Mouse (Mus musculus) limb, embryonic 10.5 days (tissue): ENCODE results near the gene Tmem14a. TPM values are rescaled to one million over a fixed set of nuclear protein-coding genes. Genes with fewer than 3 reads are reported as not detected.

Source experiments
- DNase-seq: peaks from one replicate; pipeline ENCODE4 v3.0.0-alpha.2; 2017; ENCODE audit warnings: low spot score
- H3K27ac ChIP-seq: fragments of 300-500 bp; sonication (generic); 2 replicates; pipeline ENCODE4 v1.5.1; 2016; ENCODE audit warnings: mild to moderate bottlenecking
- H3K27me3 ChIP-seq: fragments of 300-500 bp; sonication (generic); 2 replicates; pipeline ENCODE4 v1.6.1; 2016; ENCODE audit warnings: low read depth, mild to moderate bottlenecking; ENCODE audit not compliant: poor library complexity, severe bottlenecking
- H3K36me3 ChIP-seq: fragments of 300-500 bp; sonication (generic); 2 replicates; pipeline ENCODE4 v1.6.1; 2016; ENCODE audit warnings: mild to moderate bottlenecking, moderate library complexity
- H3K4me1 ChIP-seq: fragments of 300-500 bp; sonication (generic); 2 replicates; pipeline ENCODE4 v1.6.1; 2016
- H3K4me3 ChIP-seq: fragments of 300-500 bp; sonication (generic); 2 replicates; pipeline ENCODE4 v1.5.1; 2016; ENCODE audit warnings: mild to moderate bottlenecking, moderate library complexity
- H3K9me3 ChIP-seq: fragments of 300-500 bp; sonication (generic); replicated peaks from 2 replicates; pipeline ENCODE4 v1.6.1; 2016; ENCODE audit warnings: mild to moderate bottlenecking
- WGBS: fragments of 180-500 bp; shearing (Covaris S2); methylation state at CpG from one replicate; pipeline ENCODE4 v1.1.7; 2016; 5-methylcytosine and 5-hydroxymethylcytosine counted together
- polyA plus RNA-seq: library from polyadenylated mRNA; unstranded; fragments of >200 nt; fragmentation: Nextera tagmentation; extraction: Ambion mirVana; gene quantifications from 2 replicates; pipeline ENCODE4 v1.2.1, GENCODE M21; 2016

The Tmem14a gene
- polyA plus RNA-seq, 1 experiment from 2014 or later = 7.8 TPM

DNA sequence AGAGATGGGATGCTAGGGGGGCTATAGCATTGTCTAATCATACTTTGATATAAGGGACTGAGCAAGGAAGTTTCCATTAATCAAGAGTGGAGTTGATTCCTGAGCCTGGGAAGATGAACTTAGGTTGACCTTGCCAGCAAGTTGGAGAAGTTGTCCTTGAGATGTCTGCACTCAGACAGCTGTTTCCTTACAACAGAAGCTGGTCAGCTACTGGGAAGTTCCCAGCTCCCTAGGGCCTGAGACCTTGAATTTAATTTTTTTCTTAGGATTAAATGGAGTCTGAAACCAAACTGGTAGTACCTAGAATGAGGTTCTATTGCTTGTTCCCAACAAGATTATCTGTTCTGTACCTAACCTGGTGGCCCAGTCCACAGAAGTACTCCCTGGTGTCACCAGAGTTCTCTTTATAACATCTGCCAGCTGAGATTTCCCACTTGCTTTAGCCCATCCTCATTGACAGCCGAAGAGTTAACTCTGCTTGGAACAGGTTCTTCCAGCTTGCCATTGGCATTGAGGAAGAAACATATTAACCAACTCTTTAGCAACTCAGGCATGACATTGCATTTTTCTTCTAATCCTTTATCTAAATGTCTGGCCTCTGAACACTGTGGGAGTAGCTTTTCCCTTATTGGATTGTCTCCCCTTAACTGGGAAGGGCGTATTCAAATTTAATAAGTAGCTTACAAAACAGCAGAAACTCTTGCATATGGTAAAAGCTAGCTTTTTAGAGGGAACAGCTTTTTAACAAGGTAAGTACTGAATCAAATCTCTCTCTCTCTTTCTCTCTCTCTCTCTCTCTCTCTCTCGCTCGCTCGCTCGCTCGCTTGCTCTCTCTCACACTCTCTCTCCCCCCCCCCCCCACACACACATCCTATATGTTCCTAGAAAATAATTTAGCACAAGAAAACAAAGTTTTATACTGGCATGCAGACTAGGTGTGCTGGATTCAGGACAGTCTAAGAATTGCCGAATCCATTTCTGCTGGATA is 21.8 kb downstream of the Tmem14a start, which contains the start of gene Gsta3:
Gene Gsta3, plus strand, starts transcription at position 679 of the 988 bp plus-strand sequence.
- H3K27ac ChIP-seq = no peak within 1 kb of the TSS
- 97% methylated on average over 8 of the region's 8 CpGs for WGBS
- H3K27me3 ChIP-seq = no peaks in the 10 kb centered on the region
- H3K4me1 ChIP-seq = no peaks in the 10 kb centered on the region
- no peaks in the 10 kb centered on the region for H3K36me3 ChIP-seq
- H3K9me3 ChIP-seq = no peaks in the 10 kb centered on the region
- DNase-seq = no peak
- H3K4me3 ChIP-seq = no peak within 1 kb of the TSS

DNA sequence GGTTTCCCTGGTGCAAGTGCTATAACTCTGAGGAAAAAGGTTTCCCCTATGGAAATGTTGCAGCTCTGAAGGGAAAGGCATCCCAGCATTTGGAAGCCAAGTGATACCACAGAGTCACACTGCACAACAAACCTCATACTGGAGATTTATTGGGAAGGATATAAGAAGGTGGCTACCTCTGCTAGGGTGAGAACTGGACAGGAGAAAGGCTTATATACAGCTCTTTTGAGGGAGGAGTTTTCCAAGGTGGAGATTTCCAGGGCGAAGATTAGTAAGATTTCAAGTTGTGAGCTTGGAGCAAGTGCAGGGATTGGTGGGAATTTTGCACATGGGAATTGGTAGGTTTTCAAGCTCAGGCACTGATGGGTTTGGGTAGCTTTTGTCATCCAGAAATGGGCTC is 22.7 kb downstream of the Tmem14a start:
- DNase-seq = no peak
- Histone ChIP-seq H3K36me3 (no peaks in the 10 kb centered on the region), H3K27ac (no peak overlapping the region), H3K9me3 (no peaks in the 10 kb centered on the region), H3K27me3 (no peaks in the 10 kb centered on the region), H3K4me3 (no peak overlapping the region), H3K4me1 (no peaks in the 10 kb centered on the region)
- 88% methylated on average over 1 of the region's 1 CpGs for WGBS

DNA sequence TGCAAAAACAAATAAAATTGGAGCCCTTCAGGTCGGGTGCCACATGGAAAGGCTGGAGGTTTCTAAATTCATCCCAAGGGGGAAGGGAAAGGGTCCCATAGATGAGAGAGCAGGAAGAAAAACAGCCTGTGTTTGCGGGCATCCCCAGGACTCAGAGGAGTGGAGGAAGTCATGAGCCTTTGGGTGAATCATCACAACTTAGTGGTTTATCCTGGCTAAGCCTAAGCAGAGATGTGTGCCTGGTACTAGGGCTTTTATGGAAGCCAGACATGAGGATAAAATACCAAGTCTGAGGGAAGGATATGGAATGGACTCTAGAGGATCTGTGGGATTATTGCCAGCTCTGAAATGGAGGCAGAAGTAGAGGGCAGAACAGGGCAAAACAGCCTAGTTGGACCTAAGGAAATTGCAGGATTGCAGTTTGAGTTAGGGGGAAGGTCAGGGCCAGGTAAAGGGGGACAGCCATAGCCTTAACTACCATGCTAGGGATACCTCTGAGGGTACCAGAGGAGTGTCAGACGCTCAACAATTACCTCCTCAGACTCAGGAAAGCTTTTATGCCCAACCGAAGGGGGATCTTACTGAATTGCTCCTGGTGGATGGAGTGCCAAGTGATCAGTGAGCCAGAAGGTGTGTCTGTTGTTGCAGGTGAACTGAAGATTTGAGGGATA is 26.1 kb downstream of the Tmem14a start:
- Histone ChIP-seq H3K27ac (no peak overlapping the region), H3K27me3 (no peaks in the 10 kb centered on the region), H3K9me3 (no peaks in the 10 kb centered on the region), H3K36me3 (no peaks in the 10 kb centered on the region), H3K4me3 (no peak overlapping the region), H3K4me1 (no peaks in the 10 kb centered on the region)
- WGBS = 78% methylated on average over 4 of the region's 4 CpGs
- DNase-seq = no peak

DNA sequence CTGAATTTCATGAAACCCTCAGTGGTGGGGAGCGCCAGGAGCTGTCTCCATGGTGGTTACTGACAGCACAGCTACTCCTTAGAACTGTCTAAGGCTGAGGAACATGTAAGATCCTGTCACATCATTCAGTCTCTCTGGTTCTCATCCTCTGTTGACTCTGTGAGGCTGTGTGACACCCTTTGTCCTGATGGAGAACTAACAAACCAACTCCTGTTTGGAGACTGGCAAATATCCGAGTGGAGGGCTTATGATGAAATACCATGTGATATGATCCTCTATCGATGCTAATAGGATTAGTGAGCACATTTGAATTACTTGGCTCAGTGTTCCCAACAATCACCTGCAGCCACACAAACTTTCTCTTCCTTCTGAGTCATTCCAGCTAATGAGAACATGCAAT is 27.8 kb downstream of the Tmem14a start:
- H3K4me1 ChIP-seq = no peaks in the 10 kb centered on the region
- H3K27me3 ChIP-seq = no peaks in the 10 kb centered on the region
- no peak overlapping the region for H3K4me3 ChIP-seq
- 94% methylated on average over 3 of the region's 3 CpGs for WGBS
- DNase-seq = no peak
- H3K27ac ChIP-seq = no peak overlapping the region
- H3K36me3 ChIP-seq = no peaks in the 10 kb centered on the region
- H3K9me3 ChIP-seq = no peaks in the 10 kb centered on the region

DNA sequence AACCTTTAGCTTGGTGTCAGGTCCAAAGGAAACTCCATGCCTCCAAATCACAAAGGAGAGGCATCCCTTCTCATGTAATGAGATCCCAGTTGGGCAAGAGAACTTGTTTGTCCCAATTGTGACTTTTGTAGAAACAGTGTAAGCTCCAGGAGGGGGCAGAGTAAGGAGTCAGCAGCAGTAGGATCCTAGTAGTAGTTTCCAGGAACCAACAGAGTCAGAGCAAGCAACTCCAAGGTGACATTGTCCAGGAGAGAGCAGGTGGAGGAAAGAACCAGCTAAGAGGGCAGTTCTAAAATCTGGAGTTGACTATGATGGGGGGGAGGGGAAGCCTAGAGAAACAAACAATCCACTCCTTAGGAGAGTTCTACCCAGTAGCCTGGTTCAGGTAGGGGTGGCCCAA is 29.5 kb downstream of the Tmem14a start:
- Histone ChIP-seq H3K4me1 (no peaks in the 10 kb centered on the region), H3K9me3 (no peaks in the 10 kb centered on the region), H3K4me3 (no peak overlapping the region), H3K36me3 (no peaks in the 10 kb centered on the region), H3K27ac (no peak overlapping the region), H3K27me3 (no peaks in the 10 kb centered on the region)
- DNase-seq = no peak

DNA sequence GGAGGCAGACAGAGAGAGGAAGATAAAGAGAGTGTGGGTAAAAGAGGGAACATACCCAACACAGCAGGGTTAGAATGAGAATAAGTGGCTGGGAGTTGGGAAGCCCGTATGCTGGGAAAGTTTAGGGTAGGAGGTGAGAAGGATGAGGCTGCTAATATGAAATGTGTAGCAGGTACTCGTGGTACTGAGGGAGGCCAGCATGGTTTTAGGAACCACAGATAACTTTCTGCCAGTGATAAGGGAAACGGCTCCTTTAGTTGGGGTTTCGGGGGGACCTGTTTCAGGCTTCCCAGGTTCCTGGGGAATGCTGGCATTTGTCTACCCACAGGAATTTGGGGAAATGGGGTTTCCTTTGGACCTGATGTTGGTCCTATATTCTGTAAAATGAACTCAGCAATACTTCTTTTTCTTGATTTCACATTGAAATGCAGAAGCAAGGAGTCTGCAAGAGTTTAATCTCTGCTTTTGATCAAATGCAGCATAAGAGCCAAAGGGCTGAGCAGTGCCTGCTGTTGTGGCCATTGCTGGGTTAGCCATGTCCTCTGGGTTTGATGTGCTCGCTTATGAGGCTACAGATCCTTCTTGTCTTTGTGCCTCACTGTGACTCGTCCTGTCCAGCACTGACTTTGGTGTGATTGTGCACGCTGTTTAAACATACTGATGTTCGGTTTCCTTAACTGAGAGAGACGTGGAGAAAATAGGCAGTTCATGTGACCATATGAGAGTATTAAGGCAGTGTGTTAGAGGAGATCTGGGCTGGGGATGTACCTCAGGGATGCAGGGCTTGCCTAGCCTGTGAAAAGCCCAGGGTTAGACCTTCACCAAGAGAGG is 30.4 kb downstream of the Tmem14a start:
- H3K4me3 ChIP-seq = no peak overlapping the region
- no peak for DNase-seq
- no peaks in the 10 kb centered on the region for H3K36me3 ChIP-seq
- no peaks in the 10 kb centered on the region for H3K27me3 ChIP-seq
- H3K4me1 ChIP-seq = no peaks in the 10 kb centered on the region
- H3K27ac ChIP-seq = no peak overlapping the region
- 88% methylated on average over 9 of the region's 9 CpGs for WGBS
- H3K9me3 ChIP-seq = no peaks in the 10 kb centered on the region

DNA sequence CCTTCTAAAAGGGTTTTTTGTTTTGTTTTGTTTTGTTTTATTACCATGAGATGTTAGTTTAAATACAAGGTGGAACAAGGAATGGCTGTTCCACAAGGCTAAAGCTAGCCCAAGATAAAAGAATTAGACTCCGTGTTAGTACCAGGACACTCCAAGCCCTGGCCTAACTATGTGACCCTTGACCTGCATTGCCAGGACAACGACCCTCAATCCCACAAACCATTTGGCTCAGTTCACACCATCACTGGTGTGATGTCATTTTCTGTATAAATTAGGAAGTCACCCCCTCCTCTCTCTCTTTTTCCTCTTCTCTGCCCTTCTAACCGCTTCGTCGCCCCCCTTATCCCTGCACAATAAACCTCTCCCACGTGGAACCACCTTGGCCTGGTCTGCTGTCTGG is 33.3 kb downstream of the Tmem14a start:
- no peak overlapping the region for H3K4me3 ChIP-seq
- H3K9me3 ChIP-seq = no peaks in the 10 kb centered on the region
- no peaks in the 10 kb centered on the region for H3K36me3 ChIP-seq
- H3K27me3 ChIP-seq = no peaks in the 10 kb centered on the region
- H3K27ac ChIP-seq = no peak overlapping the region
- no peaks in the 10 kb centered on the region for H3K4me1 ChIP-seq
- 68% methylated on average over 6 of the region's 6 CpGs for WGBS
- no peak for DNase-seq

DNA sequence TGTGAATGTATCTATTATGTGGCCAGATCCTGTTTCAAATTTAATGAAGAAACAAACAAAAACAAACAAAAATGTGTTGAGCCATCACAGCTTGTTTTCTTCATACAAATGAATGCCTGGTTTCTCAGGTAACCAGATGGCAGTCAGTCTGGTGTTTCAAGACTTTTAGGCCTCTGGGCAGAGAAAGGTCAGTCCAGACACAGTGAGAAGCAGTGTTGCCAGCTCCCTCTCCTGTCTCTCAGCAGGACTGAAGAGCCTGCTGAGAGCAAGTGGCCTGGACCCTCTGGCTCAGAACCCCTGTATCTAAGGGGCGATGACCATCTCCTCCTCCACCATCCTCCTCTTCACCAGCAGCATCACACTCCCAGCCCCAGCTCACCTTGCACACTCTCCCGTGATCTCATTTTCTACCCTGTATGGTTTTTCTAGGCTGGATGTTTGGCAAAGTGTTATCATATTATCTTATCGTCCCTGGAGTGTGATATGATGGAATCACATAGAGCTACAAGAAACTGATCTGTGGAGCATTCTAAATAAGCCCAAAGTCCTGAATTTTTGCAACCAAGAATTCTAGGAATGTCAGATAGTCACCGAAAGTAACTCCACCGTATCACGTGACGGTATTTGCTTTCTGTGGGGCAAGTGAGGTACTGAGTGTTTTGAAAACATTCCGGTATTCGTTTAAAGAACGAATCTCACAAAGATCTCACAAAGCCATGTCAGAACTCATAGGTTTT is 34.4 kb downstream of the Tmem14a start:
- Histone ChIP-seq H3K4me3 (no peak overlapping the region), H3K27me3 (no peaks in the 10 kb centered on the region), H3K27ac (no peak overlapping the region), H3K9me3 (no peaks in the 10 kb centered on the region), H3K36me3 (no peaks in the 10 kb centered on the region), H3K4me1 (no peaks in the 10 kb centered on the region)
- WGBS = 91% methylated on average over 10 of the region's 10 CpGs
- DNase-seq = no peak

DNA sequence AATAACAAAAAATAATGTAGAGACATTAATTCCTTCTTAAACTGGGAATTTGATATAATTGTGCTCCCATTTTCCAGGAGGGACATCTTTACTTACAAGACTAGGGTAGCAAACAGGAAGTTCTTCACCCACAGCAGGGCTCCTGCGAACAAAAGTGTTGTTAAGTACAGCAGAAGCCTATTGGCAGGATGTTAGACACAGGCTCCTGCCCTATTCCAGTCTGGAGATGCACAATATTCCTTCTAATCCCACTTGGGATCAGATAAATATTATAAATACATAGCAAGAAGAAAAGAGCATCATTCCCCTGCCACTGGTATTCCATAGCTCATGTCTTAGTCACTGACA is 34.9 kb downstream of the Tmem14a start:
- no peak overlapping the region for H3K4me3 ChIP-seq
- H3K27ac ChIP-seq = no peak overlapping the region
- no peaks in the 10 kb centered on the region for H3K27me3 ChIP-seq
- no peaks in the 10 kb centered on the region for H3K4me1 ChIP-seq
- no peak for DNase-seq
- H3K36me3 ChIP-seq = no peaks in the 10 kb centered on the region
- no peaks in the 10 kb centered on the region for H3K9me3 ChIP-seq
- WGBS = 90% methylated on average over 1 of the region's 1 CpGs

DNA sequence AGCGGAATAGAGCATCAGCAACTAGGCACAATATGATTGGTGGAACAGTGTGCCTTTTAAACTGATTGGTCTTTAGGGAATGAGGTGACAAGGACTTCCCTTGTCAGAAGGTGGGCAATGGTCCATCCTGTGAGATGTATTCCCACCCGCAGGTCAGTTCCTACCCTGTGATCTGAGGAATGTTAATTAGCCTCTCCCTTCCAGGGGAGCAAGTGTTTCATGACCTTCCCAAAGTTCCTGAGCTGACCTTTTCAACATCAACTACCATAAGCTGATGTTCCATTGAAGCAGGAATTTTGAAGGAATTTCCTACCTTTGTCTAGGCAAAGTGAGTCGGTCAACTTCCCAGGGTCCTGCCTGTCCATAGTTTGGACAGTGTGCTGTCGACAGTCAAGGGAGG is 35.5 kb downstream of the Tmem14a start:
- no peak overlapping the region for H3K4me3 ChIP-seq
- H3K4me1 ChIP-seq = no peaks in the 10 kb centered on the region
- H3K27ac ChIP-seq = no peak overlapping the region
- DNase-seq = no peak
- no peaks in the 10 kb centered on the region for H3K27me3 ChIP-seq
- H3K36me3 ChIP-seq = no peaks in the 10 kb centered on the region
- 80% methylated on average over 4 of the region's 4 CpGs for WGBS
- no peaks in the 10 kb centered on the region for H3K9me3 ChIP-seq

DNA sequence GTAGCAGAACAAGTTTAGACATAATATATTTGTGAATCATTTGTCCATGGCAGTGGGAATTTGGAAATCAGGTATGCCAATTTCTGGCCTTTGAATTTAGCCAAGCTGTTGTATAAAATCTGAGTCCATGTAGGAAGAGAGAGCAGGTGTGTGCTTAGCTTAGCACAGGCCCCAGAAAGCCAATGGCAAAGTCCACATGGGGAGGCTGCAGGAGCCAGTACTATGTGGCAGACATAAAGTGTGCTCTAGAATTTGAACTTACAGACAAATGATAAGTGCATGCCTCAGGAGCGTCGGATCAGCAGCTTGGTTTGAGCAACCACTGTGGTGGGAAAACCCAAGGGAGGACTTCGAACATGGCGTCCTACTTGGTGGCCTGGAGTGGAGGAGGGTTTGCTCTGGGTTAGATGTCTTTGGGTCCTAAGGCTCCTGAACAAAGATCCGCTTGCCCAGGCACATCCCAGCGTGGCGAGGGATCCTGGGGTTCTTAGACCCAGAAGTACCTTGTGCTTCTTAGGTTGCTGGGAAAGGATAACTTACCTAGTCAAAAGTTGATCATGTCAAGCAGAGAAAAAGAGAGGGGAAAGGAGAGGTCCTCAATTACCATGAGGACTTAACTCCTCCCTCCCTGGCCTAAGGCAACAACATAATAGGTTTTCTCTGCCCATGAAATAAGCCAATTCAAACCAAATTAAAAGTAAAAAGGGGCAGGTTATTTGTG is 37.4 kb downstream of the Tmem14a start:
- Histone ChIP-seq H3K9me3 (no peaks in the 10 kb centered on the region), H3K27me3 (no peaks in the 10 kb centered on the region), H3K4me1 (no peaks in the 10 kb centered on the region), H3K27ac (no peak overlapping the region), H3K4me3 (no peak overlapping the region), H3K36me3 (no peaks in the 10 kb centered on the region)
- no peak for DNase-seq
- 96% methylated on average over 7 of the region's 7 CpGs for WGBS

DNA sequence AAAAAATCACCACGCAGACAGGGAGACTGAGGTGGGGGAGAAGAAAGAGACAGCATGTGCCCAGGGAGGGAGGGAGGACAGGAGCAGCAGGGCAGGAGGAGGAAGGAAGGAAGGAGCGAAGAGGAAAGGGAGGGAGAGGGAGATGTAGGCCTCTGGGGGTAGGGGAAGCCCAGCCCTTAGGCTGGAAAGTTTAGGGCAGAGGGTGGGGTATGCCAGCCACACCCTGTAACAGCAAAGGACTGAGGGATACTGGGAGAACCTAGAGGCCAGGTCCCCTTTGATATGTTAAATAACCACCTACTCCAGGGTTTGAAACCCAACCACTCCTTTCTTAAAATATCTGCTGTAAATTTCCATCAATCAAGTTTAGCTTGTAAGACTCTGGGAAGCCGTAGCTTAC is 38.0 kb downstream of the Tmem14a start:
- Histone ChIP-seq H3K36me3 (no peaks in the 10 kb centered on the region), H3K4me1 (no peaks in the 10 kb centered on the region), H3K27me3 (no peaks in the 10 kb centered on the region), H3K4me3 (no peak overlapping the region), H3K9me3 (no peaks in the 10 kb centered on the region), H3K27ac (no peak overlapping the region)
- no peak for DNase-seq
- WGBS = 65% methylated on average over 3 of the region's 3 CpGs
